Mouse (Mus musculus): Measurements from ENCODE around the gene Jmjd1c. TPM values are rescaled to one million over a fixed set of nuclear protein-coding genes. Genes with fewer than 3 reads are reported as not detected.

Gene Jmjd1c
- total RNA-seq, 2 experiments from 2014 or later = 86.0 to 101 TPM

DNA sequence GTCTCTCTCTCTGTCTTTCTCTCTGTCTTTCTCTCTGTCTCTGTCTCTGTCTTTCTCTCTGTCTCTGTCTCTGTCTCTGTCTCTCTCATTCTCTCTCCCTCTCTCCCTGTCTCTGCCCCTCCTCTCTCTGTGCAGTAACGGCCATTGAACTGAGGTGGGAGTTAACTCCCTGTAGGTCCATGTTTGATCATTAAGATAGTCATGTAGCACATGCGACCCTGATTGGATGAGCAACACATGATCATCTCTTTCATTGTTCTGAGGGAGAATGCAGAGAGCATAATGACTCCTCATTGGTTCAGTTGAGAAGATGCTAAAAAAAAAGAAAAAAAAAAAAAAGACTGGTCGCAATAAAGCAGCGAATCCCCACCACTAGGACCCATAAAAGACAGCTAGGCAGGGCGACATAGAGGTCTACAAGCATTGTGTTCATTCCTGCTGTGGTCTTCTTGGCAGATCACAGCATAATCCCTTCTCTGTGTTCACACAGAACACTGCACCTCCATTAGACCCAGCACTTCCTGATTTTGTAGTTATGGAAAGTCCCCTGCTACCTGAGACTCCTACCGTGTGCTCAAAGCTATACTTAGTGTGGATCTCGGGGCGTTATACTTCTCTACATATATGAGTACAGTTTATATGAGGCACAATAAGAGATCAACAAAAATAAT is 200.7 kb downstream of the Jmjd1c start:
- no peak for DNase-seq (ENCODE audit: low spot score in 2 of 2)

DNA sequence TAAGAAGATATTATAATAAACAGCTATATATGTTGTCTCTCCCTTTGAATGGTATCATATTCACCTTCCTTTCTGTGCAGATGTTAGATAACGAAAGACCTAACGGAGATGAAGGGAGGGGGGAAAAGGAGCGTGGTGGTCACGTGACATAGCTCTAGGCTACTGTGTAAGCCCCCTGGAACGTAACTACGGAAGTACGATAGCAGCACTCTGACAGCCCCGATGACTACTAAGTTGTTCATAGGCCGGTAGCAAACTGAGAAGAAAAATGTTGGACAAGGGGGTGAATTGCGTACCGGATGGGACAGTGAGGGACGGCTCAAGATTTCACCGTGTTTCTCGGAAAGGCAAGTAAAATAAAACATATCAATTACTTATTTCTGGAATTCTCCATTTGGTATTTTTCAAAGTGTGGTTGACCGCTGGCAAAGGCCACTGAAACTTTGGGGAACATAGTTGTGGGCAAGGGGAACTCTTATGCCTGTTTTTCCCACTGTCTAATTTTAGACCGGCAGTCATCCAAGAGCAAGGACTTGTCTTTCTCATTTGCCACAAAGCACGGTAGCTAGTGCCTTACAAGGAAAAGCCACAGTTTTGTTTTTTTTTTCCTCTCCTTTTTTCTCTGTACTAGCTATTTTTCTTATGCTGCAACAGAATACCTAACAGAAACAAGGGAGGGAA is 201.4 kb downstream of the Jmjd1c start:
- no peak for DNase-seq (ENCODE audit: low spot score in 2 of 2)

DNA sequence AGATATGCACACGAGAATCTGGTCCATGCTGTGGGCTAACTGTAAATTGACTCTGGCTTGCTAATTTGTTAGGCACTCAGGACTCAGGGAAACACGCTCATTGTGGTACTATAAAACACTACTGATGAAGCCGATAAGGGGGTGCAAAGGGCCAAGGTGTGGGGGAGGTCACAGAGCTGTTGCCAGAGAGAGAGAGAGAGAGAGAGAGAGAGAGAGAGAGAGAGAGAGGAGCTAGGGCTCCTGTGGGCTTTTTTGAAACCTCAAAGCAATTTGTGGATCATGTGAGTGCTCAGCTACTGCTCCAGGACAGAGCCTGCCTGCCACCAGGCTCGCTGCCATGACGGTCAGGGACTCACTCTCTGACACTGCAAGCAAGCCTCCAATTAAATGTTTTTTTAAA is 202.9 kb downstream of the Jmjd1c start:
- DNase-seq (ENCODE audit: low spot score in 2 of 2) = no peak

DNA sequence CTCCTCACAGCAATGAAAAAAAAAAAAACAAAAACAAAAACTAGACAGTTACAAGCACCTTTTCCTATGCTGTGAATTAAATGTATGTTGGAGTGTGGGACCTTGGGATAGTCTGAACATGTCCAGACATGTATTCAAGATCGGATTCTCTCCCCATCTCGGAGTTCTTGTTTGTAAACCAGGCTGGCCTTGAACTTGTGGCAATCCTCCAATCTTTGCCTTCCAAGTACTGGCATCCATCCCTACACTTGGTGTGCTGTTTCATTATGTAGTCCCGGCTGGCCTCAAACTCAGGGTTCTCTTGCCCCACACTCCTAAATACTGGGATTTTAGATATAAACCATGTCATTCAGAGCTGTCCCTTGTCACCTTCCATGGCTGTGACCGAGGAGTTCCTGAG is 203.4 kb downstream of the Jmjd1c start:
- no peak for DNase-seq (ENCODE audit: low spot score in 2 of 2)

DNA sequence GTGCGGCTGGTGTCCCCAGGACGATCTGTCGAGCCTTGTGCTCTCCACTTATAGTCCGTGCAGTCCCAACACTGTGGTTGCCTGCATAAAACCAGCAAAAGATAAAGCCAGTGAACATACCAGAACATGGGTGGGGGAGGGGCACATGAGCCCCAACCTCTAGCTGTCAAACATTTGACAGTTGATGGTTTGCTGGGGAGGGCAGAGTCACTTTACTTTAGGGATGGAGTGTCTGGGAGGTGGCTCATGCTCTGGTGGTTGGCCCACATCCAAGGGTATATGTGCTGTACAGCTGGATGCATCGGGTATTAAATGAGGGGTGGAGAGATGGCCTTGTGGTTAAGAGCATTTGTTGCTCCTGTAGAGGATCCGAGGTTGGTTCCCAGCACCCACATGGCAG is 205.1 kb downstream of the Jmjd1c start:
- DNase-seq (ENCODE audit: low spot score in 2 of 2) = no peak

DNA sequence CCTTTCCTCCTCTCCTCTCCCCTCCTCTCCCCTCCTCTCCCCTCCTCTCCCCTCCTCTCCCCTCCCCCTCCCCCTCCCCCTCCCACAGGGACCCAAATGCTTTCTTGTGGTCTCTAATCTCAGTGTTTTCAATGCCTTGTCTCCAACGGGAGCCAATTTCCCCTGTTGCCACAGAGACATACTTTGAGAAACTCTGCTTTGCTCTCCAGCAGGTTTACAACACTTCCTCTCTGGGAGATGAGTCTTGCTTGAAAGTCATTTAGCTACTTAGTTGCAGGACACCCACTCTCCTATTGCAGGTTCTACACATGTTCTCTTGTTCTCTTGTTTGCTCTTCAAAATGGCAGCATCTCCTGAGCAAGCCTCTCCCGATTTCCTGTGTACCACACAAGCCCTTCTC is 206.4 kb downstream of the Jmjd1c start:
- DNase-seq (ENCODE audit: low spot score in 2 of 2) = no peak

Other genes with a start within 250 kb of the Jmjd1c start
- 10 to 100 TPM; 18.0 to 20.6 TPM for gene Reep3, start 820 bp downstream of the Jmjd1c start, total RNA-seq (2021)
- gene Nrbf2, start 189.2 kb downstream of the Jmjd1c start, total RNA-seq (2021) = 10 to 100 TPM; 18.4 to 21.6 TPM